Mouse (Mus musculus): Measurements from ENCODE around the gene Mdm4. TPM values are rescaled to one million over a fixed set of nuclear protein-coding genes. Genes with fewer than 3 reads are reported as not detected.

Mdm4 gene
- polyA plus RNA-seq, 1 experiment = 156 TPM

- no peak for TF ChIP-seq GATA1 (IDR thresholded peaks at IDR 0.05; ENCODE audit: low read length)
Observed at GRCm38 (mm10) chr1:133063164-133063563, 32.8 kb upstream of the Mdm4 start.

- no peak for TF ChIP-seq GATA1 (IDR thresholded peaks at IDR 0.05; ENCODE audit: low read length)
Observed at GRCm38 (mm10) chr1:133060681-133061080, 30.3 kb upstream of the Mdm4 start.

GRCm38 (mm10) chr1:133059592-133059991, 29.2 kb upstream of the Mdm4 start:
- no peak for TF ChIP-seq GATA1 (IDR thresholded peaks at IDR 0.05; ENCODE audit: low read length)

GRCm38 (mm10) chr1:133057345-133058034, 27.1 kb upstream of the Mdm4 start:
- TF ChIP-seq GATA1 (IDR thresholded peaks at IDR 0.05; ENCODE audit: low read length) = no peak

- TF ChIP-seq GATA1 (IDR thresholded peaks at IDR 0.05; ENCODE audit: low read length) = no peak
Observed at GRCm38 (mm10) chr1:133054326-133054725, 24.0 kb upstream of the Mdm4 start.

- TF ChIP-seq GATA1 (IDR thresholded peaks at IDR 0.05; ENCODE audit: low read length) = no peak
Observed at GRCm38 (mm10) chr1:133053034-133053433, 22.7 kb upstream of the Mdm4 start.

- TF ChIP-seq GATA1 (IDR thresholded peaks at IDR 0.05; ENCODE audit: low read length) = no peak
Observed at GRCm38 (mm10) chr1:133051829-133052228, 21.5 kb upstream of the Mdm4 start.

GRCm38 (mm10) chr1:133050001-133050431, 19.7 kb upstream of the Mdm4 start:
- TF ChIP-seq GATA1 (IDR thresholded peaks at IDR 0.05; ENCODE audit: low read length) = no peak

GRCm38 (mm10) chr1:133048690-133049089, 18.3 kb upstream of the Mdm4 start:
- TF ChIP-seq GATA1 (IDR thresholded peaks at IDR 0.05; ENCODE audit: low read length) = no peak

- TF ChIP-seq GATA1 (IDR thresholded peaks at IDR 0.05; ENCODE audit: low read length) = no peak
Observed at GRCm38 (mm10) chr1:133047575-133047974, 17.2 kb upstream of the Mdm4 start.

GRCm38 (mm10) chr1:133046441-133046931, 16.1 kb upstream of the Mdm4 start:
- TF ChIP-seq GATA1 (IDR thresholded peaks at IDR 0.05; ENCODE audit: low read length) = no peak

- no peak for TF ChIP-seq GATA1 (IDR thresholded peaks at IDR 0.05; ENCODE audit: low read length)
Observed at GRCm38 (mm10) chr1:133045861-133046440, 15.6 kb upstream of the Mdm4 start.

- no peak for TF ChIP-seq GATA1 (IDR thresholded peaks at IDR 0.05; ENCODE audit: low read length)
Observed at GRCm38 (mm10) chr1:133045011-133045860, 14.9 kb upstream of the Mdm4 start, which contains the start of gene Pik3c2b. TSS of gene Pik3c2b (plus strand) at chr1:133045667.

GRCm38 (mm10) chr1:133039505-133039949, 9.2 kb upstream of the Mdm4 start:
- TF ChIP-seq GATA1 (IDR thresholded peaks at IDR 0.05; ENCODE audit: low read length) = no peak

GRCm38 (mm10) chr1:133034091-133034460, 3.7 kb upstream of the Mdm4 start:
- no peak for TF ChIP-seq GATA1 (IDR thresholded peaks at IDR 0.05; ENCODE audit: low read length)
